Mouse (Mus musculus): ENCODE measurements at regions not wholly inside any gene's neighbourhood (a gene's known extent, or its start where the extent isn't known, plus 50 kb on each side); places are given as distances from the start of the nearest gene placed in this dataset.

DNA sequence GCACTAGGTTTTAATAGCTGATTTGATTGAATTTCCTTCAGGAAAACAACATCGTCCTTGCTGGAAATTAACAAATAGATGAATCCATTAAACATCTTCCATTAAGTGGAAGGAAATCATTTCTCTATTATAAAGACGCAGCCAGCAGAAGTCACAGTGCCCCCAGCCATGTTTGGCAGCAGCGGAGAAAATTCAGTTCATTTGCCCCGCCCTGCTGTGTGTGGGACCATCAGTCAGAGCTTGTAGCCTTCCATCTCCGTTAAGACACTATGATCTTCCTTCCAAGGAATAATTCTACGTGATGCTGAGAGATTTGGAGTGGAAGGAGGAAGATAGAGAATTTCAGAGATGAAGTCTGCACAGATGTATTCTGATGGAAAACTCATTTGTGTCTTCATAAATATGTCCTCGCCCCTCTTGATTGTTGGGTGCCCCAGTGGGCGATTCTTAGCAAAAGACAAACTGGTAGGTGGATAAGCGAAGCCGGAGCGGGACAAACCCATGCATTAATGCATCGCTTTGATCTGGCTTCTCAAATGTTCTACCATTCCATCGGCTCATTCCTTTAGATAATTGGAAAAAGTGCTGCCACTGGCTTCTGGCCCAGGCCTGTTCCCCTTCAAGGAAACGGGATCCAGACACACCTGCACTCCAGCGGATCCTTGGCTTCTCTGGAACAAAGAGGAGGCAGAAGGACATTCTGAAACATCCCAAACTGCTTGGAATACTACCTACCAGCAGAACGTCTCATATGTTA lies 59.7 kb upstream of the Kctd3 start:
- H3K27me3 ChIP-seq (replicated peaks; ENCODE audit: control insufficient read depth, insufficient read depth, low read length), result no peaks in the 10 kb centered on the region
- H3K27ac ChIP-seq (ENCODE audit: low read depth, low read length), result no peak overlapping the region
- no peaks in the 10 kb centered on the region for H3K9me3 ChIP-seq (ENCODE audit: control insufficient read depth)
- ATAC-seq, result no peak
- TF ChIP-seq CTCF (IDR thresholded peaks at IDR 0.05; ENCODE audit: low read depth), result no peak
- H3K4me1 ChIP-seq (replicated peaks; ENCODE audit: control insufficient read depth, insufficient read depth, low read length), result no peaks in the 10 kb centered on the region
- no peak overlapping the region for H3K9ac ChIP-seq (ENCODE audit: low read depth, low read length)
- 82% methylated on average over 16 of the region's 16 CpGs for WGBS
- H3K4me2 ChIP-seq (replicated peaks; ENCODE audit: low read depth), result no peak overlapping the region
- H3K4me3 ChIP-seq (ENCODE audit: low read depth, low read length), result no peak overlapping the region
- no peaks in the 10 kb centered on the region for H3K36me3 ChIP-seq (ENCODE audit: control insufficient read depth, insufficient read depth)

DNA sequence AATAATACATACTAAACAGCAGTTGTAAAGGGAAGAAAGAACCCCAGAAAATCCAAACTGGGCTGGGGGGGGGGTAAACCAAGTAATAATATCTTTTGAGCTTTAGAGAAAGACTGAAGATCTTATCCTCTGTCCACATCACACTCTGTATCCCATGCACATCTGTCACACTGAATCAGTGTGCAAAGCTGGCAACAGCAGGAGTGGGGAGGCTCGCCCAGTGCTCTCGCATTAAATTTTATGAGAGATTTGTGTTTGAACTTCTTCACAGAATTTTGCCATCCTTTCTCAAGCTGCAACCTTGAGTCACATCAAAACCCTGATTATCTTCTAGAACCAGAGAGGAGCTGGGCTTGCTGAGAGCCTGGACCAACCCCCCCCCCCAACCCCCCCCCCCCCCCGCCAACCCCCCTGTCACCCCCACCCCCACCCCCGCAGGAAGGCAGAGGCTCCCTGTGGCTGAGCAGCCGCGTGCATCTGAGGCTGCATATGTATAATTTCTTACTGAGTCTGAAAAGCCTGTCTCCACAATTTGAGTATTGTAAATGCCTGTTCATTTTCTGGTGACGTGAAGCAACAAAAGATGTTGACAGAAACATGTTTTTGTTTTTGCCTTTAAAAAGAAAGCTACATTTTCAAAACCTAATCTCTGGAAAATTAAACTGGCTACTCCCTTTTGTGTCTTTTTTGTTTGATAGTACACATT lies 59.0 kb upstream of the Kctd3 start:
- H3K4me2 ChIP-seq (replicated peaks; ENCODE audit: low read depth), result no peak overlapping the region
- no peaks in the 10 kb centered on the region for H3K27me3 ChIP-seq (replicated peaks; ENCODE audit: control insufficient read depth, insufficient read depth, low read length)
- H3K4me3 ChIP-seq (ENCODE audit: low read depth, low read length), result no peak overlapping the region
- H3K9me3 ChIP-seq (ENCODE audit: control insufficient read depth), result no peaks in the 10 kb centered on the region
- no peaks in the 10 kb centered on the region for H3K36me3 ChIP-seq (ENCODE audit: control insufficient read depth, insufficient read depth)
- H3K27ac ChIP-seq (ENCODE audit: low read depth, low read length), result no peak overlapping the region
- 70% methylated on average over 6 of the region's 7 CpGs for WGBS
- ATAC-seq, result no peak
- no peaks in the 10 kb centered on the region for H3K4me1 ChIP-seq (replicated peaks; ENCODE audit: control insufficient read depth, insufficient read depth, low read length)
- no peak for TF ChIP-seq CTCF (IDR thresholded peaks at IDR 0.05; ENCODE audit: low read depth)
- H3K9ac ChIP-seq (ENCODE audit: low read depth, low read length), result no peak overlapping the region

DNA sequence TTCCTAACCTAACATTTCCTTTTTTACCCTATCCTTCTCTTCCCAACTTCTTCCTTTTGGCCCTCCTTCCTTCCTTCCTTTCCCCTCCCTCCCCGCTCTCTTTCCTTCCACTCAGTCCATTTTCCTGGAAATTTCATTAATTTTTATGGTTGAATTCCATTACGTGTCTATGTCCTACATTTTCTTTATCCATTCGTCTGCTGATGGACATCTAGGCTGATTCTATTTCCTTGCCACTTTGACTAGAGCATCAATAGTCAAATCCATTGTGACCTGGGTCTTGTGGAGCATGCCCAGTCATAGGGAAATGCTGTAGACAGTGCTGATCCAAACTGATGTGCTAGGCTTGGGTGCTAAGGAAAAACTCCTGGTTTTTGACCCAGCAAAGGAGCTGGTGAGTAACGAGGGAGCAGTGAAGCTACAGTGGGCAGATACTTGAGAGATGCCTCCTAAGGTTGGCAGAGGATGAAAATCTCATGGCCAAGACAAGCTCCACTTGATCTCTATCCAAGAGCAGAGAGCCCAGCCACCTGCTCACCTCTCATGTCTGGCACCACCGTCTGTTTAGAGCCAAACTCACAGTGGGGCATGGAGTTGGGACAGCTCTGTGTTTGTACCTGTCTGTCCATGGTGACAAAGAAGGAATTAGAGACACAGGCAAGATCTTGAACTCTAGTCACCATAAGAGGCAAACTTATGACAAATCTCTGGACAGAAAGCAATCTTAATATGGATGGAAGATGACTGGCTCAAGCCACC lies 57.7 kb upstream of the Kctd3 start:
- Histone ChIP-seq H3K4me3 (ENCODE audit: low read depth, low read length) (no peak overlapping the region), H3K27me3 (replicated peaks; ENCODE audit: control insufficient read depth, insufficient read depth, low read length) (no peaks in the 10 kb centered on the region), H3K9me3 (ENCODE audit: control insufficient read depth) (no peaks in the 10 kb centered on the region), H3K9ac (ENCODE audit: low read depth, low read length) (no peak overlapping the region), H3K4me1 (replicated peaks; ENCODE audit: control insufficient read depth, insufficient read depth, low read length) (no peaks in the 10 kb centered on the region), H3K27ac (ENCODE audit: low read depth, low read length) (no peak overlapping the region), H3K36me3 (ENCODE audit: control insufficient read depth, insufficient read depth) (no peaks in the 10 kb centered on the region), H3K4me2 (replicated peaks; ENCODE audit: low read depth) (no peak overlapping the region)
- TF ChIP-seq CTCF (IDR thresholded peaks at IDR 0.05; ENCODE audit: low read depth), result no peak
- ATAC-seq, result no peak
- WGBS, result 78% methylated on average over 5 of the region's 5 CpGs

GRCm38 (mm10) chr1:189064629-189065028 lies 57.0 kb upstream of the Kctd3 start:
- no peaks in the 10 kb centered on the region for H3K4me1 ChIP-seq (replicated peaks; ENCODE audit: control insufficient read depth, insufficient read depth, low read length)
- H3K4me3 ChIP-seq (ENCODE audit: low read depth, low read length), result no peak overlapping the region
- 95% methylated on average over 4 of the region's 4 CpGs for WGBS
- H3K27ac ChIP-seq (ENCODE audit: low read depth, low read length), result no peak overlapping the region
- H3K9ac ChIP-seq (ENCODE audit: low read depth, low read length), result no peak overlapping the region
- H3K9me3 ChIP-seq (ENCODE audit: control insufficient read depth), result no peaks in the 10 kb centered on the region
- no peak overlapping the region for H3K4me2 ChIP-seq (replicated peaks; ENCODE audit: low read depth)
- no peak for ATAC-seq
- H3K36me3 ChIP-seq (ENCODE audit: control insufficient read depth, insufficient read depth), result no peaks in the 10 kb centered on the region
- TF ChIP-seq CTCF (IDR thresholded peaks at IDR 0.05; ENCODE audit: low read depth), result no peak
- H3K27me3 ChIP-seq (replicated peaks; ENCODE audit: control insufficient read depth, insufficient read depth, low read length), result no peaks in the 10 kb centered on the region

GRCm38 (mm10) chr1:189063699-189064098 lies 56.1 kb upstream of the Kctd3 start:
- no peak for ATAC-seq
- Histone ChIP-seq H3K36me3 (ENCODE audit: control insufficient read depth, insufficient read depth) (no peaks in the 10 kb centered on the region), H3K4me3 (ENCODE audit: low read depth, low read length) (no peak overlapping the region), H3K27me3 (replicated peaks; ENCODE audit: control insufficient read depth, insufficient read depth, low read length) (no peaks in the 10 kb centered on the region), H3K9me3 (ENCODE audit: control insufficient read depth) (no peaks in the 10 kb centered on the region), H3K9ac (ENCODE audit: low read depth, low read length) (no peak overlapping the region), H3K4me1 (replicated peaks; ENCODE audit: control insufficient read depth, insufficient read depth, low read length) (no peaks in the 10 kb centered on the region), H3K27ac (ENCODE audit: low read depth, low read length) (no peak overlapping the region), H3K4me2 (replicated peaks; ENCODE audit: low read depth) (no peak overlapping the region)
- WGBS, result 66% methylated on average over 2 of the region's 2 CpGs
- no peak for TF ChIP-seq CTCF (IDR thresholded peaks at IDR 0.05; ENCODE audit: low read depth)

- Histone ChIP-seq H3K27me3 (replicated peaks; ENCODE audit: control insufficient read depth, insufficient read depth, low read length) (no peaks in the 10 kb centered on the region), H3K9ac (ENCODE audit: low read depth, low read length) (no peak overlapping the region), H3K4me1 (replicated peaks; ENCODE audit: control insufficient read depth, insufficient read depth, low read length) (no peaks in the 10 kb centered on the region), H3K27ac (ENCODE audit: low read depth, low read length) (no peak overlapping the region), H3K4me3 (ENCODE audit: low read depth, low read length) (no peak overlapping the region), H3K9me3 (ENCODE audit: control insufficient read depth) (no peaks in the 10 kb centered on the region), H3K36me3 (ENCODE audit: control insufficient read depth, insufficient read depth) (no peaks in the 10 kb centered on the region), H3K4me2 (replicated peaks; ENCODE audit: low read depth) (no peak overlapping the region)
- WGBS, result 89% methylated on average over 7 of the region's 7 CpGs
- TF ChIP-seq CTCF (IDR thresholded peaks at IDR 0.05; ENCODE audit: low read depth), result no peak
- no peak for ATAC-seq
Measured at GRCm38 (mm10) chr1:189063209-189063608, 55.6 kb upstream of the Kctd3 start.
